Mouse (Mus musculus): ENCODE measurements around the gene Ccdc182. TPM values are rescaled to one million over a fixed set of nuclear protein-coding genes. Genes with fewer than 3 reads are reported as not detected.

Ccdc182 gene
- polyA plus RNA-seq, 1 experiment from 2014 or later: 0.13 TPM

- no peak overlapping the region for H3K4me3 ChIP-seq (replicated peaks)
- H3K9ac ChIP-seq (replicated peaks): no peak overlapping the region
- no peaks in the 10 kb centered on the region for H3K27me3 ChIP-seq (replicated peaks)
- no peak overlapping the region for H3K27ac ChIP-seq (replicated peaks)
- no peak for ATAC-seq (ENCODE audit: low FRiP score)
- H3K9me3 ChIP-seq (replicated peaks): no peaks in the 10 kb centered on the region
- WGBS: 20% methylated on average over 10 of the region's 10 CpGs
- H3K4me1 ChIP-seq: peaks cover 22% of the 10 kb centered on the region
- H3K36me3 ChIP-seq: no peaks in the 10 kb centered on the region
- H3K4me2 ChIP-seq: no peak overlapping the region
Observed at GRCm38 (mm10) chr11:88309059-88309700, 15.3 kb downstream of the Ccdc182 start.

GRCm38 (mm10) chr11:88310773-88311172 is 16.9 kb downstream of the Ccdc182 start:
- no peak overlapping the region for H3K4me3 ChIP-seq (replicated peaks)
- 67% methylated on average over 6 of the region's 6 CpGs for WGBS
- H3K27ac ChIP-seq (replicated peaks): no peak overlapping the region
- H3K36me3 ChIP-seq: no peaks in the 10 kb centered on the region
- H3K9ac ChIP-seq (replicated peaks): 0 out of 2 replicates have a peak overlapping the region, but pooled peaks have one; percentile 10
- no peak overlapping the region for H3K4me2 ChIP-seq
- peaks cover 28% of the 10 kb centered on the region for H3K4me1 ChIP-seq
- no peak for ATAC-seq (ENCODE audit: low FRiP score)
- H3K9me3 ChIP-seq (replicated peaks): no peaks in the 10 kb centered on the region
- H3K27me3 ChIP-seq (replicated peaks): no peaks in the 10 kb centered on the region

- H3K27me3 ChIP-seq (replicated peaks): no peaks in the 10 kb centered on the region
- H3K9ac ChIP-seq (replicated peaks): no peak overlapping the region
- H3K4me3 ChIP-seq (replicated peaks): no peak overlapping the region
- WGBS: 65% methylated on average over 7 of the region's 7 CpGs
- peaks cover 28% of the 10 kb centered on the region for H3K4me1 ChIP-seq
- ATAC-seq (ENCODE audit: low FRiP score): no peak
- H3K9me3 ChIP-seq (replicated peaks): no peaks in the 10 kb centered on the region
- H3K36me3 ChIP-seq: no peaks in the 10 kb centered on the region
- H3K4me2 ChIP-seq: no peak overlapping the region
- no peak overlapping the region for H3K27ac ChIP-seq (replicated peaks)
Observed at GRCm38 (mm10) chr11:88311606-88312005, 17.7 kb downstream of the Ccdc182 start.

GRCm38 (mm10) chr11:88313512-88313911 is 19.7 kb downstream of the Ccdc182 start:
- peaks cover 31% of the 10 kb centered on the region for H3K4me1 ChIP-seq
- WGBS: 9% methylated on average over 8 of the region's 8 CpGs
- no peak for ATAC-seq (ENCODE audit: low FRiP score)

GRCm38 (mm10) chr11:88314471-88314870 is 20.6 kb downstream of the Ccdc182 start:
- H3K4me3 ChIP-seq (replicated peaks): no peak overlapping the region
- H3K4me1 ChIP-seq: peaks cover 24% of the 10 kb centered on the region
- no peaks in the 10 kb centered on the region for H3K9me3 ChIP-seq (replicated peaks)
- peak overlapping the region; percentile 54; the same call in 1 of the 2 replicates for H3K27ac ChIP-seq (replicated peaks)
- H3K9ac ChIP-seq (replicated peaks): no peak overlapping the region
- ATAC-seq (ENCODE audit: low FRiP score): no peak
- H3K27me3 ChIP-seq (replicated peaks): no peaks in the 10 kb centered on the region
- H3K36me3 ChIP-seq: no peaks in the 10 kb centered on the region
- no peak overlapping the region for H3K4me2 ChIP-seq
- WGBS: 33% methylated on average over 6 of the region's 6 CpGs

More at GRCm38 (mm10) chr11:88313512-88313911, 19.7 kb downstream of the Ccdc182 start:
- Histone ChIP-seq H3K36me3 (no peaks in the 10 kb centered on the region), H3K27ac (replicated peaks) (no peak overlapping the region), H3K9ac (replicated peaks) (no peak overlapping the region), H3K4me3 (replicated peaks) (no peak overlapping the region), H3K27me3 (replicated peaks) (no peaks in the 10 kb centered on the region), H3K9me3 (replicated peaks) (no peaks in the 10 kb centered on the region), H3K4me2 (no peak overlapping the region)

GRCm38 (mm10) chr11:88315393-88315792 is 21.5 kb downstream of the Ccdc182 start:
- Histone ChIP-seq H3K27ac (replicated peaks) (no peak overlapping the region), H3K27me3 (replicated peaks) (peaks cover under 1% of the 10 kb centered on the region; the same call in 1 of the 2 replicates), H3K4me2 (no peak overlapping the region), H3K36me3 (no peaks in the 10 kb centered on the region), H3K9ac (replicated peaks) (no peak overlapping the region), H3K9me3 (replicated peaks) (no peaks in the 10 kb centered on the region), H3K4me3 (replicated peaks) (no peak overlapping the region), H3K4me1 (peaks cover 16% of the 10 kb centered on the region)
- no peak for ATAC-seq (ENCODE audit: low FRiP score)
- 92% methylated on average over 5 of the region's 5 CpGs for WGBS

- H3K36me3 ChIP-seq: no peaks in the 10 kb centered on the region
- H3K27ac ChIP-seq (replicated peaks): no peak overlapping the region
- H3K4me2 ChIP-seq: no peak overlapping the region
- H3K4me1 ChIP-seq: peaks cover 15% of the 10 kb centered on the region
- no peak for ATAC-seq (ENCODE audit: low FRiP score)
- H3K9ac ChIP-seq (replicated peaks): no peak overlapping the region
- H3K4me3 ChIP-seq (replicated peaks): no peak overlapping the region
- no peaks in the 10 kb centered on the region for H3K9me3 ChIP-seq (replicated peaks)
- H3K27me3 ChIP-seq (replicated peaks): peaks cover 4% of the 10 kb centered on the region; the same call in 1 of the 2 replicates
- WGBS: 77% methylated on average over 5 of the region's 5 CpGs
Observed at GRCm38 (mm10) chr11:88318850-88319249, 25.0 kb downstream of the Ccdc182 start.

GRCm38 (mm10) chr11:88327016-88327415 is 33.2 kb downstream of the Ccdc182 start:
- no peaks in the 10 kb centered on the region for H3K27me3 ChIP-seq (replicated peaks)
- no peaks in the 10 kb centered on the region for H3K9me3 ChIP-seq (replicated peaks)
- no peak overlapping the region for H3K9ac ChIP-seq (replicated peaks)
- H3K27ac ChIP-seq (replicated peaks): no peak overlapping the region
- no peak for ATAC-seq (ENCODE audit: low FRiP score)
- H3K4me1 ChIP-seq: peaks cover 23% of the 10 kb centered on the region; the same call in 1 of the 2 replicates
- H3K4me2 ChIP-seq: no peak overlapping the region
- no peak overlapping the region for H3K4me3 ChIP-seq (replicated peaks)
- H3K36me3 ChIP-seq: no peaks in the 10 kb centered on the region
- WGBS: 2% methylated on average over 4 of the region's 4 CpGs

- no peak overlapping the region for H3K4me2 ChIP-seq
- WGBS: 74% methylated on average over 17 of the region's 17 CpGs
Observed at GRCm38 (mm10) chr11:88328813-88329595, 35.1 kb downstream of the Ccdc182 start.

GRCm38 (mm10) chr11:88330799-88331198 is 36.9 kb downstream of the Ccdc182 start:
- Histone ChIP-seq H3K27ac (replicated peaks) (no peak overlapping the region; the same call in none of the 2 replicates), H3K4me2 (no peak overlapping the region), H3K27me3 (replicated peaks) (no peaks in the 10 kb centered on the region), H3K4me1 (peaks cover 31% of the 10 kb centered on the region; the same call in 1 of the 2 replicates), H3K4me3 (replicated peaks) (no peak overlapping the region), H3K9me3 (replicated peaks) (no peaks in the 10 kb centered on the region), H3K9ac (replicated peaks) (no peak overlapping the region), H3K36me3 (no peaks in the 10 kb centered on the region)
- ATAC-seq (ENCODE audit: low FRiP score): peak; percentile 45; the same call in 1 of the 2 replicates
- WGBS: 45% methylated on average over 11 of the region's 11 CpGs

More at GRCm38 (mm10) chr11:88328813-88329595, 35.1 kb downstream of the Ccdc182 start:
- Histone ChIP-seq H3K9ac (replicated peaks) (no peak overlapping the region), H3K27me3 (replicated peaks) (no peaks in the 10 kb centered on the region), H3K9me3 (replicated peaks) (no peaks in the 10 kb centered on the region), H3K36me3 (no peaks in the 10 kb centered on the region), H3K4me3 (replicated peaks) (no peak overlapping the region), H3K4me1 (peaks cover 27% of the 10 kb centered on the region; the same call in 1 of the 2 replicates), H3K27ac (replicated peaks) (no peak overlapping the region)
- ATAC-seq (ENCODE audit: low FRiP score): no peak

- peaks cover 30% of the 10 kb centered on the region; the same call in 1 of the 2 replicates for H3K4me1 ChIP-seq
- H3K9ac ChIP-seq (replicated peaks): no peak overlapping the region
- H3K9me3 ChIP-seq (replicated peaks): no peaks in the 10 kb centered on the region
- H3K27me3 ChIP-seq (replicated peaks): no peaks in the 10 kb centered on the region
- H3K4me2 ChIP-seq: no peak overlapping the region
- WGBS: 90% methylated on average over 8 of the region's 8 CpGs
- no peaks in the 10 kb centered on the region for H3K36me3 ChIP-seq
- no peak overlapping the region for H3K4me3 ChIP-seq (replicated peaks)
- no peak overlapping the region for H3K27ac ChIP-seq (replicated peaks)
- no peak for ATAC-seq (ENCODE audit: low FRiP score)
Observed at GRCm38 (mm10) chr11:88331722-88332121, 37.9 kb downstream of the Ccdc182 start.

Measured in neural tube, embryonic 15.5 days (tissue).